Mouse (Mus musculus) embryonic fibroblast, embryonic 13.5 days (primary cell): ENCODE measurements around the gene Vwa8.

ENCODE experiments used
- CTCF ChIP-seq: IDR thresholded peaks from 2 replicates; pipeline ENCODE4 v1.5.1; 2011; ENCODE audit warnings: mild to moderate bottlenecking, control low read depth, low read length, moderate library complexity, borderline replicate concordance; ENCODE audit not compliant: insufficient read depth
- POLR2A ChIP-seq: IDR thresholded peaks from 2 replicates; pipeline ENCODE4 v1.6.1; 2011; ENCODE audit warnings: low read depth, mild to moderate bottlenecking, control low read depth, low read length, moderate library complexity

GRCm38 (mm10) chr14:79137100-79137499 is 288.2 kb downstream of the Vwa8 start:
- TF ChIP-seq CTCF (no peak), POLR2A (no peak)
